Mouse (Mus musculus): ENCODE results near the gene Serpina3j. TPM values are rescaled to one million over a fixed set of nuclear protein-coding genes. Genes with fewer than 3 reads are reported as not detected.

The Serpina3j gene
- polyA plus RNA-seq (2015; fragmentation: Nextera tagmentation; extraction: Ambion mirVana), result not detected in 2 replicates

GRCm38 (mm10) chr12:104314253-104314652 is at the start of gene Serpina3j:
Gene Serpina3j, plus strand, starts transcription at chr12:104314553.
- no peak within 1 kb of the TSS for H3K4me3 ChIP-seq (ENCODE audit: low read depth, low read length)
- H3K36me3 ChIP-seq (ENCODE audit: control insufficient read depth, insufficient read depth, low read length), result no peaks in the 10 kb centered on the region
- no peaks in the 10 kb centered on the region for H3K27me3 ChIP-seq (ENCODE audit: control insufficient read depth, insufficient read depth, low read depth, low read length)
- H3K9me3 ChIP-seq (replicated peaks; ENCODE audit: control insufficient read depth, low read length, poor library complexity, severe bottlenecking), result peaks cover 3% of the 10 kb centered on the region; the same call in 1 of the 2 replicates
- H3K27ac ChIP-seq (ENCODE audit: low read length), result no peak within 1 kb of the TSS
- H3K4me2 ChIP-seq (ENCODE audit: low read length), result no peak within 1 kb of the TSS
- no peak within 1 kb of the TSS for H3K9ac ChIP-seq (ENCODE audit: low read depth, low read length)
- whole genome bisulfite sequencing, result 96% methylated on average over 1 of the region's 1 CpGs
- H3K4me1 ChIP-seq (ENCODE audit: control insufficient read depth, insufficient read depth, low read length), result no peaks in the 10 kb centered on the region
- ATAC-seq, result no peak

GRCm38 (mm10) chr12:104266374-104266773 is 48.0 kb upstream of the Serpina3j start:
- H3K9me3 ChIP-seq (replicated peaks; ENCODE audit: control insufficient read depth, low read length, poor library complexity, severe bottlenecking), result no peaks in the 10 kb centered on the region
- 86% methylated on average over 3 of the region's 3 CpGs for WGBS

GRCm38 (mm10) chr12:104278216-104279055 is 35.9 kb upstream of the Serpina3j start:
- WGBS, result 69% methylated on average over 18 of the region's 18 CpGs
- H3K4me1 ChIP-seq (ENCODE audit: control insufficient read depth, insufficient read depth, low read length), result no peaks in the 10 kb centered on the region
- no peak overlapping the region for H3K9ac ChIP-seq (ENCODE audit: low read depth, low read length)
- no peak overlapping the region for H3K4me2 ChIP-seq (ENCODE audit: low read length)
- H3K27me3 ChIP-seq (ENCODE audit: control insufficient read depth, insufficient read depth, low read depth, low read length), result no peaks in the 10 kb centered on the region
- no peak overlapping the region for H3K4me3 ChIP-seq (ENCODE audit: low read depth, low read length)
- ATAC-seq, result no peak
- H3K27ac ChIP-seq (ENCODE audit: low read length), result no peak overlapping the region
- H3K36me3 ChIP-seq (ENCODE audit: control insufficient read depth, insufficient read depth, low read length), result no peaks in the 10 kb centered on the region
- H3K9me3 ChIP-seq (replicated peaks; ENCODE audit: control insufficient read depth, low read length, poor library complexity, severe bottlenecking), result no peaks in the 10 kb centered on the region

More at GRCm38 (mm10) chr12:104266374-104266773, 48.0 kb upstream of the Serpina3j start:
- no peak for ATAC-seq
- Histone ChIP-seq H3K4me2 (ENCODE audit: low read length) (no peak overlapping the region), H3K27ac (ENCODE audit: low read length) (no peak overlapping the region), H3K9ac (ENCODE audit: low read depth, low read length) (no peak overlapping the region), H3K4me1 (ENCODE audit: control insufficient read depth, insufficient read depth, low read length) (no peaks in the 10 kb centered on the region), H3K27me3 (ENCODE audit: control insufficient read depth, insufficient read depth, low read depth, low read length) (no peaks in the 10 kb centered on the region), H3K4me3 (ENCODE audit: low read depth, low read length) (no peak overlapping the region), H3K36me3 (ENCODE audit: control insufficient read depth, insufficient read depth, low read length) (no peaks in the 10 kb centered on the region)

GRCm38 (mm10) chr12:104279056-104279435 is 35.3 kb upstream of the Serpina3j start:
- Histone ChIP-seq H3K27me3 (ENCODE audit: control insufficient read depth, insufficient read depth, low read depth, low read length) (no peaks in the 10 kb centered on the region), H3K4me1 (ENCODE audit: control insufficient read depth, insufficient read depth, low read length) (no peaks in the 10 kb centered on the region), H3K27ac (ENCODE audit: low read length) (no peak overlapping the region), H3K4me2 (ENCODE audit: low read length) (no peak overlapping the region), H3K9me3 (replicated peaks; ENCODE audit: control insufficient read depth, low read length, poor library complexity, severe bottlenecking) (no peaks in the 10 kb centered on the region), H3K9ac (ENCODE audit: low read depth, low read length) (no peak overlapping the region), H3K4me3 (ENCODE audit: low read depth, low read length) (no peak overlapping the region), H3K36me3 (ENCODE audit: control insufficient read depth, insufficient read depth, low read length) (no peaks in the 10 kb centered on the region)
- no peak for ATAC-seq
- WGBS, result 8% methylated on average over 3 of the region's 3 CpGs

GRCm38 (mm10) chr12:104283380-104283779 is 31.0 kb upstream of the Serpina3j start:
- ATAC-seq, result no peak

GRCm38 (mm10) chr12:104288336-104288735 is 26.0 kb upstream of the Serpina3j start:
- Histone ChIP-seq H3K4me3 (ENCODE audit: low read depth, low read length) (no peak overlapping the region), H3K27ac (ENCODE audit: low read length) (no peak overlapping the region), H3K4me1 (ENCODE audit: control insufficient read depth, insufficient read depth, low read length) (no peaks in the 10 kb centered on the region), H3K9me3 (replicated peaks; ENCODE audit: control insufficient read depth, low read length, poor library complexity, severe bottlenecking) (no peaks in the 10 kb centered on the region), H3K9ac (ENCODE audit: low read depth, low read length) (no peak overlapping the region), H3K4me2 (ENCODE audit: low read length) (no peak overlapping the region), H3K27me3 (ENCODE audit: control insufficient read depth, insufficient read depth, low read depth, low read length) (no peaks in the 10 kb centered on the region), H3K36me3 (ENCODE audit: control insufficient read depth, insufficient read depth, low read length) (no peaks in the 10 kb centered on the region)
- ATAC-seq, result no peak

More at GRCm38 (mm10) chr12:104283380-104283779, 31.0 kb upstream of the Serpina3j start:
- H3K36me3 ChIP-seq (ENCODE audit: control insufficient read depth, insufficient read depth, low read length), result no peaks in the 10 kb centered on the region
- no peaks in the 10 kb centered on the region for H3K9me3 ChIP-seq (replicated peaks; ENCODE audit: control insufficient read depth, low read length, poor library complexity, severe bottlenecking)
- no peak overlapping the region for H3K4me2 ChIP-seq (ENCODE audit: low read length)
- H3K27ac ChIP-seq (ENCODE audit: low read length), result no peak overlapping the region
- no peak overlapping the region for H3K4me3 ChIP-seq (ENCODE audit: low read depth, low read length)
- H3K4me1 ChIP-seq (ENCODE audit: control insufficient read depth, insufficient read depth, low read length), result no peaks in the 10 kb centered on the region
- WGBS, result 92% methylated on average over 11 of the region's 11 CpGs
- H3K27me3 ChIP-seq (ENCODE audit: control insufficient read depth, insufficient read depth, low read depth, low read length), result no peaks in the 10 kb centered on the region
- no peak overlapping the region for H3K9ac ChIP-seq (ENCODE audit: low read depth, low read length)

GRCm38 (mm10) chr12:104289872-104290271 is 24.5 kb upstream of the Serpina3j start:
- Histone ChIP-seq H3K4me1 (ENCODE audit: control insufficient read depth, insufficient read depth, low read length) (no peaks in the 10 kb centered on the region), H3K27me3 (ENCODE audit: control insufficient read depth, insufficient read depth, low read depth, low read length) (no peaks in the 10 kb centered on the region), H3K4me2 (ENCODE audit: low read length) (no peak overlapping the region), H3K4me3 (ENCODE audit: low read depth, low read length) (no peak overlapping the region), H3K27ac (ENCODE audit: low read length) (no peak overlapping the region), H3K9ac (ENCODE audit: low read depth, low read length) (no peak overlapping the region), H3K9me3 (replicated peaks; ENCODE audit: control insufficient read depth, low read length, poor library complexity, severe bottlenecking) (no peaks in the 10 kb centered on the region), H3K36me3 (ENCODE audit: control insufficient read depth, insufficient read depth, low read length) (no peaks in the 10 kb centered on the region)
- 56% methylated on average over 4 of the region's 4 CpGs for WGBS
- no peak for ATAC-seq

GRCm38 (mm10) chr12:104293963-104294362 is 20.4 kb upstream of the Serpina3j start:
- no peak for ATAC-seq
- Histone ChIP-seq H3K36me3 (ENCODE audit: control insufficient read depth, insufficient read depth, low read length) (no peaks in the 10 kb centered on the region), H3K4me1 (ENCODE audit: control insufficient read depth, insufficient read depth, low read length) (no peaks in the 10 kb centered on the region), H3K9ac (ENCODE audit: low read depth, low read length) (no peak overlapping the region), H3K4me3 (ENCODE audit: low read depth, low read length) (no peak overlapping the region), H3K27ac (ENCODE audit: low read length) (no peak overlapping the region), H3K9me3 (replicated peaks; ENCODE audit: control insufficient read depth, low read length, poor library complexity, severe bottlenecking) (no peaks in the 10 kb centered on the region), H3K27me3 (ENCODE audit: control insufficient read depth, insufficient read depth, low read depth, low read length) (no peaks in the 10 kb centered on the region), H3K4me2 (ENCODE audit: low read length) (no peak overlapping the region)
- 94% methylated on average over 2 of the region's 2 CpGs for WGBS

- no peaks in the 10 kb centered on the region for H3K27me3 ChIP-seq (ENCODE audit: control insufficient read depth, insufficient read depth, low read depth, low read length)
- no peak overlapping the region for H3K9ac ChIP-seq (ENCODE audit: low read depth, low read length)
- no peak overlapping the region for H3K4me3 ChIP-seq (ENCODE audit: low read depth, low read length)
- ATAC-seq, result no peak
- WGBS, result 100% methylated on average over 2 of the region's 2 CpGs
- no peaks in the 10 kb centered on the region for H3K9me3 ChIP-seq (replicated peaks; ENCODE audit: control insufficient read depth, low read length, poor library complexity, severe bottlenecking)
- H3K27ac ChIP-seq (ENCODE audit: low read length), result no peak overlapping the region
- H3K36me3 ChIP-seq (ENCODE audit: control insufficient read depth, insufficient read depth, low read length), result no peaks in the 10 kb centered on the region
- H3K4me2 ChIP-seq (ENCODE audit: low read length), result no peak overlapping the region
- no peaks in the 10 kb centered on the region for H3K4me1 ChIP-seq (ENCODE audit: control insufficient read depth, insufficient read depth, low read length)
Measured at GRCm38 (mm10) chr12:104298049-104298448, 16.3 kb upstream of the Serpina3j start.

Measured in midbrain, embryonic 16.5 days (tissue).